Comparison of ENCODE assay signal across 23 mouse cellular contexts in genomic region chr5:66826844-66827243, GRCm38 (mm10).
"Had no signal": no experiment of that assay in that cellular context is flagged by ENCODE, and none has a peak within 500 bp of the region (broad histone marks: within the 10 kb centered on the region; RNA-seq: fewer than 3 reads in every experiment).

No protein-coding gene starts in this region.

- H3K4me3 ChIP-seq: heart, embryonic 10.5 days; heart, embryonic 12.5 days; hindbrain, embryonic 13.5 days; hindbrain, embryonic 15.5 days; kidney, embryonic 15.5 days; limb, embryonic 13.5 days; limb, embryonic 15.5 days; liver, embryonic 12.5 days had no signal

- H3K4me1 ChIP-seq: heart, embryonic 10.5 days; heart, embryonic 12.5 days; kidney, embryonic 15.5 days; liver, embryonic 12.5 days had no signal

- H3K27me3 ChIP-seq: heart, embryonic 12.5 days; hindbrain, embryonic 13.5 days; hindbrain, embryonic 15.5 days; kidney, embryonic 15.5 days; limb, embryonic 15.5 days; liver, embryonic 12.5 days had no signal

- ATAC-seq: intestine, embryonic 16.5 days; liver, embryonic 12.5 days had no signal

- H3K9me3 ChIP-seq: heart, embryonic 10.5 days; heart, embryonic 12.5 days; hindbrain, embryonic 13.5 days; hindbrain, embryonic 15.5 days; kidney, embryonic 15.5 days; limb, embryonic 13.5 days; limb, embryonic 15.5 days; liver, embryonic 12.5 days had no signal

- H3K9ac ChIP-seq: heart, embryonic 12.5 days; hindbrain, embryonic 13.5 days; hindbrain, embryonic 15.5 days; kidney, embryonic 15.5 days; limb, embryonic 13.5 days; limb, embryonic 15.5 days; liver, embryonic 12.5 days; liver, embryonic 14.5 days had no signal

- H3K4me2 ChIP-seq: heart, embryonic 12.5 days; hindbrain, embryonic 13.5 days; hindbrain, embryonic 15.5 days; kidney, embryonic 15.5 days; limb, embryonic 13.5 days; limb, embryonic 15.5 days; liver, embryonic 12.5 days had no signal

- DNase-seq: gastrocnemius, postnatal 14 days; gastrocnemius, postnatal 36 days; heart, adult 18-20 months; heart, postnatal 10 days; kidney, adult 11 months; kidney, adult 2 months; kidney, adult 9 months; kidney, postnatal 14 days; kidney, postnatal 36 days; layer of hippocampus, adult 9-11 months; layer of hippocampus, postnatal 36 days; left cerebral cortex, postnatal 4 days had no signal

- H3K36me3 ChIP-seq: heart, embryonic 10.5 days; heart, embryonic 12.5 days; hindbrain, embryonic 13.5 days; hindbrain, embryonic 15.5 days; kidney, embryonic 15.5 days; limb, embryonic 13.5 days; limb, embryonic 15.5 days; liver, embryonic 12.5 days had no signal

- H3K27ac ChIP-seq: heart, embryonic 10.5 days; hindbrain, embryonic 13.5 days; hindbrain, embryonic 15.5 days; kidney, embryonic 15.5 days; kidney, postnatal 0 days; limb, embryonic 13.5 days; limb, embryonic 15.5 days; liver, embryonic 12.5 days; liver, embryonic 14.5 days had no signal
